Mouse (Mus musculus) lung, postnatal 0 days (tissue): ENCODE results near the gene Zfp459. TPM values are rescaled to one million over a fixed set of nuclear protein-coding genes. Genes with fewer than 3 reads are reported as not detected.
A peak's percentile ranks its signal among the peaks of the same experiment; 100 is the strongest.
"Not testable (repeated sequence)": the region's sequence is repeated elsewhere in the genome, so short reads cannot be mapped to it uniquely, and the experiment has no call there.

Source experiments
- ATAC-seq: fragments of 200-750 bp; cut with Nextera tagmentation; 2 replicates; pipeline ENCODE4 v1.8.0; 2017; ENCODE audit warnings: moderate library complexity
- DNase-seq: peaks from one replicate; pipeline ENCODE4 v3.0.0-alpha.2; 2016; ENCODE audit warnings: low spot score
- H3K27ac ChIP-seq: fragments of 300-500 bp; sonication (generic); 2 replicates; pipeline ENCODE4 v1.5.1; 2014; ENCODE audit warnings: antibody characterized with exemption, mild to moderate bottlenecking, low read length, mixed read lengths
- H3K27me3 ChIP-seq: fragments of 300-500 bp; sonication (generic); replicated peaks from 2 replicates; pipeline ENCODE4 v1.6.1; 2014; ENCODE audit warnings: low read length, mixed read lengths; ENCODE audit not compliant: insufficient read depth
- H3K36me3 ChIP-seq: fragments of 300-500 bp; sonication (generic); 2 replicates; pipeline ENCODE4 v1.6.1; 2014; ENCODE audit warnings: low read length, mixed read lengths; ENCODE audit not compliant: insufficient read depth
- H3K4me1 ChIP-seq: fragments of 300-500 bp; sonication (generic); 2 replicates; pipeline ENCODE4 v1.6.1; 2014; ENCODE audit warnings: antibody characterized with exemption, low read depth, low read length, mixed read lengths; ENCODE audit not compliant: insufficient read depth
- H3K4me2 ChIP-seq: fragments of 300-500 bp; sonication (generic); replicated peaks from 2 replicates; pipeline ENCODE4 v1.6.1; 2014; ENCODE audit warnings: low read depth, mild to moderate bottlenecking, low read length, moderate library complexity, mixed read lengths
- H3K4me3 ChIP-seq: fragments of 300-500 bp; sonication (generic); 2 replicates; pipeline ENCODE4 v1.5.1; 2014; ENCODE audit warnings: low read depth, low read length
- H3K9ac ChIP-seq: fragments of 300-500 bp; sonication (generic); replicated peaks from 2 replicates; pipeline ENCODE4 v1.6.1; 2014; ENCODE audit warnings: low read depth, mild to moderate bottlenecking
- H3K9me3 ChIP-seq: fragments of 300-500 bp; sonication (generic); 2 replicates; pipeline ENCODE4 v1.6.1; 2016; ENCODE audit warnings: low read length, mixed read lengths
- CTCF ChIP-seq: IDR thresholded peaks from 2 replicates; pipeline ENCODE4 v1.5.1; 2016; ENCODE audit warnings: antibody characterized with exemption, mild to moderate bottlenecking
- EP300 ChIP-seq: IDR thresholded peaks from 2 replicates; pipeline ENCODE4 v1.6.1; 2016; ENCODE audit warnings: antibody characterized with exemption, mild to moderate bottlenecking, control low read depth
- WGBS: fragments of 180-500 bp; shearing (Covaris S2); extraction: QIAGEN DNeasy Blood & Tissue Kit; methylation state at CpG from one replicate; pipeline ENCODE4 v1.1.7; 2014; 5-methylcytosine and 5-hydroxymethylcytosine counted together
- polyA plus RNA-seq: library from polyadenylated mRNA; unstranded; fragments of >200 nt; fragmentation: Nextera tagmentation; extraction: Ambion mirVana; gene quantifications from 2 replicates; pipeline ENCODE4 v1.2.1, GENCODE M21; 2015

The Zfp459 gene
- polyA plus RNA-seq, 1 experiment from 2014 or later = 0.55 TPM

GRCm38 (mm10) chr13:67376255-67376654 is 45.0 kb downstream of the Zfp459 start:
- not testable (repeated sequence) for H3K9me3 ChIP-seq, H3K4me3 ChIP-seq, H3K4me2 ChIP-seq, H3K36me3 ChIP-seq, H3K27me3 ChIP-seq, ATAC-seq, H3K9ac ChIP-seq, H3K4me1 ChIP-seq, DNase-seq, H3K27ac ChIP-seq
- WGBS = 76% methylated on average over 3 of the region's 3 CpGs
- TF ChIP-seq CTCF = peak; percentile 20; the same call in 1 of the 2 replicates

DNA sequence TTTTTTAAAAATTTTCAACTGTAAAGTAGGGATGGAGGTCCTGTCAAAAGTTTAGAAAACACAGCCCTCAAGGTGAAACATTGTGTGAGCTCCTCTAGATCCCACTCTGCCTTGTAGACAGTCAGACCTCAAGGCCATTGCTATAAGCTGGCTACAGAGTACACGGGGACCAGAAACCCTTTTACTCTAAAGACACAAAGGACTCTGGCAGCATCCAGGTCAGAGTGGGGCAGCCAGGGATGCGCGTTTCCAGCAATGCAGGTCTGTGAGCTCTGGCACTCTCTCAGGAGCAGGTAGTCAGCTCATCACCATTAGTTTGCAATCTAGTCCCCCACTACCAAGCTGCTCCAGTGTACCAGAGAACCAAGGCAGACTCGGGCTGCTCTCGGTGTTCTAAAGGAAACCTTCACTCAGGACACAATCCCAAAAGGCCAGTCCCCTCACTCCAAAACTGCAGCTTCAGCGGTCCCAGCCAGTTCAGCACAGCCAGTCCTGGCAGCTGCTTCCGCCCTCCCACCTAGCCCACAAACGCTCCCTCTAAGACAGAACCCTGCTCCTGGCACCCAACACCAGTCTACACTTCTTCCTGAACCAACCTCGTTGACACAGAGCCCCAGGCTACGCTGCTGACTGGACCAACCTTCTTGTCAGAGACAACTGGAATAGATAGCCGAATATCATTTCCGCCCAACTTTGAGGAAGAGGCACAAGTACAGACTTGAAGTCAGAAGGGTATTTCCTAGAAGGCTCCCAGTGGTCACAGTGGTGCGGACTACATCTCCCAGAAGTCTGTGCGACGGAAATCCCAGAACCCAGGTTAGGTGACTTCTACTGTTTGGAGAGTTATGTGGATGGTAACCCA is 45.9 kb downstream of the Zfp459 start, which contains the start of the genes Gm28041 and Zfp456:
Gm28041 (minus strand) TSS at position 684 of the 862 bp plus-strand sequence.
Zfp456 (minus strand) TSS at position 761 of the 862 bp plus-strand sequence.
- not testable (repeated sequence) for H3K27ac ChIP-seq, H3K27me3 ChIP-seq, H3K36me3 ChIP-seq, H3K9me3 ChIP-seq, H3K9ac ChIP-seq, H3K4me1 ChIP-seq
- WGBS = 14% methylated on average over 13 of the region's 15 CpGs
- H3K4me3 ChIP-seq = peak within 1 kb of the TSS; percentile 42
- ATAC-seq (peak; percentile 97), DNase-seq (peak; percentile 84)
- H3K4me2 ChIP-seq = peak within 1 kb of the TSS; percentile 61

GRCm38 (mm10) chr13:67360131-67360744 is 61.0 kb downstream of the Zfp459 start, which contains the start of the genes Gm28044 and Zfp953:
Gene Gm28044 (minus strand): TSS chr13:67360536.
Gene Zfp953 (minus strand): TSS chr13:67360605.
- peak; percentile 97 for ATAC-seq
- 0% methylated on average over 15 of the region's 15 CpGs for WGBS

More at GRCm38 (mm10) chr13:67360131-67360744, 61.0 kb downstream of the Zfp459 start, which contains the start of the genes Gm28044 and Zfp953:
- H3K27ac ChIP-seq = peak within 1 kb of the TSS; percentile 77
- peak within 1 kb of the TSS; percentile 79 for H3K4me3 ChIP-seq
- no peaks in the 10 kb centered on the region for H3K27me3 ChIP-seq
- no peaks in the 10 kb centered on the region for H3K9me3 ChIP-seq
- no peaks in the 10 kb centered on the region for H3K36me3 ChIP-seq
- no peaks in the 10 kb centered on the region for H3K4me1 ChIP-seq
- H3K9ac ChIP-seq = peak within 1 kb of the TSS; percentile 82
- peak; percentile 94 for DNase-seq
- H3K4me2 ChIP-seq = peak within 1 kb of the TSS; percentile 69
- TF ChIP-seq CTCF = peak; percentile 46
- TF ChIP-seq EP300 = no peak

Other genes starting within 250 kb of the Zfp459 start
- gene Rsl1, start 248.2 kb downstream of the Zfp459 start, polyA plus RNA-seq = 6.3 and 6.6 TPM in 2 replicates
- 1.7 and 2.1 TPM in 2 replicates for gene Zfp455, start 226.9 kb downstream of the Zfp459 start, polyA plus RNA-seq
- gene Zfp458, start 143.0 kb downstream of the Zfp459 start, polyA plus RNA-seq = 1.00 and 1.1 TPM in 2 replicates
- 0.40 and 0.62 TPM in 2 replicates for gene Zfp457, start 114.9 kb downstream of the Zfp459 start, polyA plus RNA-seq
- 1.5 TPM in 2 replicates for gene Zfp595, start 88.8 kb downstream of the Zfp459 start, polyA plus RNA-seq
- gene Gm28044, start 60.9 kb downstream of the Zfp459 start, polyA plus RNA-seq = 0.57 TPM in 1 of 2 replicates, not detected in the other
- gene Zfp953, start 60.8 kb downstream of the Zfp459 start, polyA plus RNA-seq = 0.80 and 0.82 TPM in 2 replicates
- 0.43 TPM in 1 of 2 replicates, not detected in the other for gene Gm28041, start 45.7 kb downstream of the Zfp459 start, polyA plus RNA-seq
- gene Zfp456, start 45.6 kb downstream of the Zfp459 start, polyA plus RNA-seq = 1.3 and 1.5 TPM in 2 replicates
- gene Zfp429, start 21.6 kb downstream of the Zfp459 start, polyA plus RNA-seq = 5.3 and 6.7 TPM in 2 replicates
- 7.9 and 8.8 TPM in 2 replicates for gene Zfp874a, start 30.2 kb upstream of the Zfp459 start, polyA plus RNA-seq
- gene Zfp874b, start 62.8 kb upstream of the Zfp459 start, polyA plus RNA-seq = 3.4 and 4.4 TPM in 2 replicates
- gene Zfp58, start 79.1 kb upstream of the Zfp459 start, polyA plus RNA-seq = 6.5 and 6.8 TPM in 2 replicates
- gene Gm26965, start 104.7 kb upstream of the Zfp459 start, polyA plus RNA-seq = 0.12 and 0.39 TPM in 2 replicates
- gene Zfp87, start 104.8 kb upstream of the Zfp459 start, polyA plus RNA-seq = 33.8 and 40.5 TPM in 2 replicates
- 5.5 and 6.7 TPM in 2 replicates for gene Zfp748, start 132.4 kb upstream of the Zfp459 start, polyA plus RNA-seq
- 2.9 and 3.4 TPM in 2 replicates for gene Zfp729b, start 188.3 kb upstream of the Zfp459 start, polyA plus RNA-seq
- gene Gm49345, start 216.4 kb upstream of the Zfp459 start, polyA plus RNA-seq = not detected in 2 replicates
- gene Zfp729a, start 216.4 kb upstream of the Zfp459 start, polyA plus RNA-seq = 1.9 and 2.4 TPM in 2 replicates